Mouse (Mus musculus): Measurements from ENCODE around the gene Trim31.

DNA sequence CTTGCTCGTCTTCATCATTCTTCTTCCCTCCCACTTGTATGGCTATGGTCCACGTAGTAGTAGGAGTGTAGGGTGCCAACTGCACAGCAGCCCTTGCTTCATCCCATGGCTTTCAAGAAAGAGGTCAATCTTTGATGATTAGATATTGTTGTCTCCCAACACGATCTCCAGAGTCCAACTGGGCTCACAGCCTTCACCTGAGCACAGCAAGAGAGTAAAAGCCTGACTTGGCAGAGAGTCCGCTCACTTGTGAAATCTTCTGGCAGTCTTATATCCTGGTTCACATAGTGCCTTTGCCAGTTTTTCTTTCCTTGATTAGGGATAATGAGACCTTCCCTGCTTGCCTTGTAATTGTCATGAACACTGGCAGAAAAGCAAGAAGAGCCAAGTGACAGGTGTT is 41.7 kb upstream of the Trim31 start:
- TF ChIP-seq CHD2 (IDR thresholded peaks at IDR 0.05; ENCODE audit: low read depth, low read length): no peak
- no peak for TF ChIP-seq ZC3H11A (IDR thresholded peaks at IDR 0.05; ENCODE audit: borderline replicate concordance, low read depth, low read length)
- no peak for TF ChIP-seq ZNF384 (IDR thresholded peaks at IDR 0.05; ENCODE audit: low read depth, low read length)

Data from ES-E14 (cell line).